Mouse (Mus musculus): ENCODE results near the gene Ttc9c. TPM values are rescaled to one million over a fixed set of nuclear protein-coding genes. Genes with fewer than 3 reads are reported as not detected.

Gene Ttc9c
- polyA plus RNA-seq, 1 experiment from 2014 or later = 47.0 TPM

GRCm38 (mm10) chr19:8798947-8799315 is 20.2 kb downstream of the Ttc9c start:
- ATAC-seq (ENCODE audit: low FRiP score) (no peak), DNase-seq (ENCODE audit: low spot score) (no peak)
- no peaks in the 10 kb centered on the region for H3K4me1 ChIP-seq (replicated peaks; ENCODE audit: control insufficient read depth, insufficient read depth, low read length)
- H3K4me2 ChIP-seq (replicated peaks; ENCODE audit: low read depth, low read length) = no peak overlapping the region
- no peak overlapping the region for H3K27ac ChIP-seq (ENCODE audit: low read depth, low read length)
- H3K4me3 ChIP-seq (ENCODE audit: low read depth, low read length) = no peak overlapping the region
- H3K36me3 ChIP-seq (ENCODE audit: control insufficient read depth, insufficient read depth, low read length) = peaks cover 3% of the 10 kb centered on the region; the same call in 1 of the 2 replicates
- no peak overlapping the region for H3K9ac ChIP-seq (ENCODE audit: low read depth, low read length)
- H3K27me3 ChIP-seq (ENCODE audit: control insufficient read depth, insufficient read depth, low read length) = no peaks in the 10 kb centered on the region
- no peaks in the 10 kb centered on the region for H3K9me3 ChIP-seq (ENCODE audit: control insufficient read depth, low read length)

- DNase-seq (ENCODE audit: low spot score) (peak; percentile 95), ATAC-seq (ENCODE audit: low FRiP score) (peak; percentile 72)
- WGBS = 2% methylated on average over 25 of the region's 25 CpGs
- Histone ChIP-seq H3K27me3 (ENCODE audit: control insufficient read depth, insufficient read depth, low read length) (no peaks in the 10 kb centered on the region), H3K4me1 (replicated peaks; ENCODE audit: control insufficient read depth, insufficient read depth, low read length) (no peaks in the 10 kb centered on the region), H3K9me3 (ENCODE audit: control insufficient read depth, low read length) (no peaks in the 10 kb centered on the region), H3K4me2 (replicated peaks; ENCODE audit: low read depth, low read length) (peak within 1 kb of the TSS; percentile 87), H3K4me3 (ENCODE audit: low read depth, low read length) (peak within 1 kb of the TSS; percentile 64), H3K9ac (ENCODE audit: low read depth, low read length) (peak within 1 kb of the TSS; percentile 75), H3K27ac (ENCODE audit: low read depth, low read length) (peak within 1 kb of the TSS; percentile 55; the same call in 1 of the 2 replicates), H3K36me3 (ENCODE audit: control insufficient read depth, insufficient read depth, low read length) (peaks cover 8% of the 10 kb centered on the region)
Observed at GRCm38 (mm10) chr19:8798264-8798946, 20.7 kb downstream of the Ttc9c start, which contains the start of gene Polr2g. Gene Polr2g (minus strand): TSS chr19:8798577.

GRCm38 (mm10) chr19:8790171-8790570 is 29.0 kb downstream of the Ttc9c start:
- H3K27me3 ChIP-seq (ENCODE audit: control insufficient read depth, insufficient read depth, low read length) = no peaks in the 10 kb centered on the region
- H3K27ac ChIP-seq (ENCODE audit: low read depth, low read length) = no peak overlapping the region
- no peaks in the 10 kb centered on the region for H3K4me1 ChIP-seq (replicated peaks; ENCODE audit: control insufficient read depth, insufficient read depth, low read length)
- no peak for DNase-seq (ENCODE audit: low spot score)
- H3K4me3 ChIP-seq (ENCODE audit: low read depth, low read length) = no peak overlapping the region
- peaks cover 14% of the 10 kb centered on the region for H3K36me3 ChIP-seq (ENCODE audit: control insufficient read depth, insufficient read depth, low read length)
- H3K9ac ChIP-seq (ENCODE audit: low read depth, low read length) = no peak overlapping the region
- H3K4me2 ChIP-seq (replicated peaks; ENCODE audit: low read depth, low read length) = no peak overlapping the region
- WGBS = 81% methylated on average over 7 of the region's 7 CpGs
- no peaks in the 10 kb centered on the region for H3K9me3 ChIP-seq (ENCODE audit: control insufficient read depth, low read length)
- no peak for ATAC-seq (ENCODE audit: low FRiP score)

DNA sequence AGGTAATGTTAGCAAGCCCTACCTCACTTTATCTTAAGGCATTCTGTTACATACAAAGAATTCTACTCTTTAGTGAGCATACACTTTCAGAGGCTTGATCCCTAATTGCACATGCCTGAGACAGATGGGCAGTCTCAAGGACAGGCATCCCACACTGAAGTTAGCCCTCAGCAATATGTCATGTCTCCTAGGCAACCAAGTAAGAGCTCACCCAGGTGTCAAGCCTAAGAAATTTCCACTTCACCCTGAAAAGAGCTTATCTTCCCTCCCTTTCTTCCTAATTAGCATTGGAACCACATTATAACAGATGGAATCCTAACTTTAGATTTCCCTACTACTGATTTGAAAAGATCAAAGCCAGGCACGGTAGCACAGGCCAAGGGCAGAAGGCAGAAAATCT is 30.0 kb downstream of the Ttc9c start:
- no peaks in the 10 kb centered on the region for H3K27me3 ChIP-seq (ENCODE audit: control insufficient read depth, insufficient read depth, low read length)
- DNase-seq (ENCODE audit: low spot score) (no peak), ATAC-seq (ENCODE audit: low FRiP score) (no peak)
- no peaks in the 10 kb centered on the region for H3K4me1 ChIP-seq (replicated peaks; ENCODE audit: control insufficient read depth, insufficient read depth, low read length)
- H3K27ac ChIP-seq (ENCODE audit: low read depth, low read length) = peak overlapping the region; percentile 20; the same call in 1 of the 2 replicates
- no peak overlapping the region for H3K4me2 ChIP-seq (replicated peaks; ENCODE audit: low read depth, low read length)
- H3K36me3 ChIP-seq (ENCODE audit: control insufficient read depth, insufficient read depth, low read length) = peaks cover 11% of the 10 kb centered on the region; the same call in 1 of the 2 replicates
- no peaks in the 10 kb centered on the region for H3K9me3 ChIP-seq (ENCODE audit: control insufficient read depth, low read length)
- 42% methylated on average over 1 of the region's 1 CpGs for WGBS
- no peak overlapping the region for H3K9ac ChIP-seq (ENCODE audit: low read depth, low read length)
- H3K4me3 ChIP-seq (ENCODE audit: low read depth, low read length) = no peak overlapping the region

DNA sequence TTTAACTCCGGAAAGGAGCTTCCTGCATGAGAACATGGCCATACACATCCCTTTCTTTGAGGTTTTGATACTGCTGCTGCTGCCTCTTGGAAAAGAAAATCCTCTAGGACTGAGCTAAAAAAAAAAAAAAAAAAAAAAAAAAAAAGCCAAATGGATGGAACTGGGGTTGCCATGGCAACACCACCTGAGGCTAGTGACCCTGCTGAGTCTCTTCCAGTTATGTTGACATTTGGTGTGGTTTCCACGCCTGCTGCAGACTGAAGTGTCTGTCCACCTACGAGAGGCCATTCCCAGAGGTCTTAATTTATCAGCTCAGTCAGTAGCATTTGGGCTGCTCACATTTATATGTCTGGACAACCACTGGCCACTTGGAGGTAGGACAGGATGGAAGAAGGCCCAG is 30.6 kb downstream of the Ttc9c start:
- H3K4me2 ChIP-seq (replicated peaks; ENCODE audit: low read depth, low read length) = no peak overlapping the region
- peaks cover 7% of the 10 kb centered on the region; the same call in 1 of the 2 replicates for H3K36me3 ChIP-seq (ENCODE audit: control insufficient read depth, insufficient read depth, low read length)
- no peak overlapping the region for H3K4me3 ChIP-seq (ENCODE audit: low read depth, low read length)
- no peaks in the 10 kb centered on the region for H3K4me1 ChIP-seq (replicated peaks; ENCODE audit: control insufficient read depth, insufficient read depth, low read length)
- DNase-seq (ENCODE audit: low spot score) (peak; percentile 35), ATAC-seq (ENCODE audit: low FRiP score) (no peak)
- whole genome bisulfite sequencing = 20% methylated on average over 3 of the region's 3 CpGs
- no peaks in the 10 kb centered on the region for H3K27me3 ChIP-seq (ENCODE audit: control insufficient read depth, insufficient read depth, low read length)
- H3K27ac ChIP-seq (ENCODE audit: low read depth, low read length) = peak overlapping the region; percentile 20; the same call in 1 of the 2 replicates
- no peaks in the 10 kb centered on the region for H3K9me3 ChIP-seq (ENCODE audit: control insufficient read depth, low read length)
- no peak overlapping the region for H3K9ac ChIP-seq (ENCODE audit: low read depth, low read length)

DNA sequence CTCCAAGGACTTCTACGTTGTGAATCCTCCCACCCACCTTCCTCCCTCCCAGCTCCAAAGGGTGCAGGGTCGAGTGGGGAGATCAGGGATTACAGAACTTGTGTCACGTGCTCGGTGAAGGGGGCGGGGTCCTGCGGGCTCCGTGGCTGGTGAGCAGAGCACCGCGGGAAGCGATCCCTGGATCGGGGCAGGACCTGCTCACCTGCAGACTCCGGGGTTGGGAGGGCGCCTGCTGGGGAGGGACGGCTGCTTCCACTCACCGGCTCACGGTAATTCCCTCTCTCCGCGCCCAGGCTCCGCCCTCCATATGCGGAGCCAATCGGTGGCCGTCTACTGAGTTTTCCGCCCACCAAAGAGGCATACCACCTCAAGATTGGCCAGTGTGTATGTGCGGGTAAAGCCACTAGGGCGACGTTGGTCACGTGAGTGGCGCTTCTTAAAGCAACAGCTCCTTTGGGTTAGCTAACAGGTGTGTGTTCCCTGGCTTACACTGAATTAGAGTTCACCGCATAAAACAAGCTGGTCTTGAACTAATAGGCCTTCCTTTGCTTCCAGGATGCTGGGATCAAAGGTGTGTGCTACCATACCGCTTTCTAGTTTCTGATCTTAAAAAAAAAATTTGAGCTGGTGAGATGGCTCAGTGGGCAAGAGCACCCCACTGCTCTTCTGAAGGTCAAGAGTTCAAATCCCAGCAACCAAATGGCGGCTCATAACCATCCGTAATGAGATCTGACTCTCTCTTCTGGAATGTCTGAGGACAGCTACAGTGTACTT is 32.9 kb downstream of the Ttc9c start, which contains the start of gene Taf6l:
Taf6l (minus strand) TSS at position 410 of the 774 bp plus-strand sequence.
- ATAC-seq (ENCODE audit: low FRiP score) = peak; percentile 100
- Histone ChIP-seq H3K4me3 (ENCODE audit: low read depth, low read length) (peak within 1 kb of the TSS; percentile 52), H3K9me3 (ENCODE audit: control insufficient read depth, low read length) (no peaks in the 10 kb centered on the region), H3K4me2 (replicated peaks; ENCODE audit: low read depth, low read length) (peak within 1 kb of the TSS; percentile 56), H3K4me1 (replicated peaks; ENCODE audit: control insufficient read depth, insufficient read depth, low read length) (no peaks in the 10 kb centered on the region), H3K36me3 (ENCODE audit: control insufficient read depth, insufficient read depth, low read length) (no peaks in the 10 kb centered on the region), H3K27me3 (ENCODE audit: control insufficient read depth, insufficient read depth, low read length) (no peaks in the 10 kb centered on the region), H3K9ac (ENCODE audit: low read depth, low read length) (peak within 1 kb of the TSS; percentile 52), H3K27ac (ENCODE audit: low read depth, low read length) (peak within 1 kb of the TSS; percentile 3; the same call in 1 of the 2 replicates)
- peak; percentile 90 for DNase-seq (ENCODE audit: low spot score)
- under 1% methylated on average over 32 of the region's 32 CpGs for WGBS

- no peaks in the 10 kb centered on the region; the same call in 1 of the 2 replicates for H3K36me3 ChIP-seq (ENCODE audit: control insufficient read depth, insufficient read depth, low read length)
- ATAC-seq (ENCODE audit: low FRiP score) (peak; percentile 48), DNase-seq (ENCODE audit: low spot score) (peak; percentile 34)
Observed at GRCm38 (mm10) chr19:8774951-8775421, 44.1 kb downstream of the Ttc9c start.

GRCm38 (mm10) chr19:8774086-8774835 is 44.9 kb downstream of the Ttc9c start, which contains the start of gene Tmem179b:
Gene Tmem179b (minus strand): TSS chr19:8774467.
- H3K36me3 ChIP-seq (ENCODE audit: control insufficient read depth, insufficient read depth, low read length) = peaks cover 2% of the 10 kb centered on the region
- WGBS = under 1% methylated on average over 62 of the region's 68 CpGs
- peaks cover 10% of the 10 kb centered on the region for H3K4me1 ChIP-seq (replicated peaks; ENCODE audit: control insufficient read depth, insufficient read depth, low read length)
- ATAC-seq (ENCODE audit: low FRiP score) = peak; percentile 95
- peak within 1 kb of the TSS; percentile 98 for H3K27ac ChIP-seq (ENCODE audit: low read depth, low read length)
- H3K27me3 ChIP-seq (ENCODE audit: control insufficient read depth, insufficient read depth, low read length) = no peaks in the 10 kb centered on the region
- no peaks in the 10 kb centered on the region for H3K9me3 ChIP-seq (ENCODE audit: control insufficient read depth, low read length)
- peak within 1 kb of the TSS; percentile 91 for H3K9ac ChIP-seq (ENCODE audit: low read depth, low read length)
- peak; percentile 98 for DNase-seq (ENCODE audit: low spot score)
- peak within 1 kb of the TSS; percentile 97 for H3K4me2 ChIP-seq (replicated peaks; ENCODE audit: low read depth, low read length)
- H3K4me3 ChIP-seq (ENCODE audit: low read depth, low read length) = peak within 1 kb of the TSS; percentile 73

More at GRCm38 (mm10) chr19:8774951-8775421, 44.1 kb downstream of the Ttc9c start:
- peaks cover 10% of the 10 kb centered on the region for H3K4me1 ChIP-seq (replicated peaks; ENCODE audit: control insufficient read depth, insufficient read depth, low read length)
- H3K4me3 ChIP-seq (ENCODE audit: low read depth, low read length) = peak overlapping the region; percentile 73
- peak overlapping the region; percentile 97 for H3K4me2 ChIP-seq (replicated peaks; ENCODE audit: low read depth, low read length)
- peak overlapping the region; percentile 98 for H3K27ac ChIP-seq (ENCODE audit: low read depth, low read length)
- H3K9me3 ChIP-seq (ENCODE audit: control insufficient read depth, low read length) = no peaks in the 10 kb centered on the region
- 5% methylated on average over 20 of the region's 20 CpGs for WGBS
- no peaks in the 10 kb centered on the region for H3K27me3 ChIP-seq (ENCODE audit: control insufficient read depth, insufficient read depth, low read length)
- H3K9ac ChIP-seq (ENCODE audit: low read depth, low read length) = peak overlapping the region; percentile 91

All from hindbrain, embryonic 11.5 days (tissue).